Mouse (Mus musculus) heart, postnatal 25 days (tissue): ENCODE results near the gene Gm42906. TPM values are rescaled to one million over a fixed set of nuclear protein-coding genes. Genes with fewer than 3 reads are reported as not detected.

Source experiments
- DNase-seq: peaks from one replicate; pipeline ENCODE4 v3.0.0; 2022; ENCODE audit warnings: low spot score
- intact Hi-C: fragments of 180-260 bp; cut with DNase I; formaldehyde crosslinking; loops from one replicate; pipeline ENCODE4 v1.15.1; 2025
- total RNA-seq, 2 experiments: library from RNA; stranded (reverse); gene quantifications; 2 replicates each; pipeline ENCODE4 v1.2.3; 2021

The Gm42906 gene
- 1 to 10 TPM; 4.9 to 6.9 TPM for total RNA-seq

- intact Hi-C loops = no loop called here
- no peak for DNase-seq
Measured at GRCm38 (mm10) chr5:151428113-151428756, at the start of gene Gm42906. TSS of gene Gm42906 (minus strand) at chr5:151428163.

GRCm38 (mm10) chr5:151445695-151446094, 17.7 kb upstream of the Gm42906 start:
- no peak for DNase-seq
- intact Hi-C loops = no loop called here

- intact Hi-C loops = no loop called here
- DNase-seq = no peak
Measured at GRCm38 (mm10) chr5:151435106-151435505, 7.1 kb upstream of the Gm42906 start.

GRCm38 (mm10) chr5:151426466-151426865, 1.5 kb downstream of the Gm42906 start:
- intact Hi-C loops = no loop called here
- DNase-seq = no peak

- intact Hi-C loops = no loop called here
Measured at GRCm38 (mm10) chr5:151422692-151423091, 5.3 kb downstream of the Gm42906 start.

GRCm38 (mm10) chr5:151421859-151422258, 6.1 kb downstream of the Gm42906 start:
- no peak for DNase-seq
- intact Hi-C loops = no loop called here

More at GRCm38 (mm10) chr5:151422692-151423091, 5.3 kb downstream of the Gm42906 start:
- no peak for DNase-seq

- no peak for DNase-seq
- intact Hi-C loops = no loop called here
Measured at GRCm38 (mm10) chr5:151418551-151418950, 9.4 kb downstream of the Gm42906 start.

GRCm38 (mm10) chr5:151417421-151418038, 10.4 kb downstream of the Gm42906 start:
- no peak for DNase-seq
- intact Hi-C loops = no loop called here

GRCm38 (mm10) chr5:151416988-151417387, 11.0 kb downstream of the Gm42906 start:
- DNase-seq = no peak
- intact Hi-C loops = no loop called here

- intact Hi-C loops = no loop called here
- no peak for DNase-seq
Measured at GRCm38 (mm10) chr5:151413617-151414016, 14.3 kb downstream of the Gm42906 start.

- intact Hi-C loops = no loop called here
- DNase-seq = no peak
Measured at GRCm38 (mm10) chr5:151412666-151413463, 15.1 kb downstream of the Gm42906 start.

- no peak for DNase-seq
- intact Hi-C loops = no loop called here
Measured at GRCm38 (mm10) chr5:151410006-151410405, 18.0 kb downstream of the Gm42906 start.

GRCm38 (mm10) chr5:151409282-151409681, 18.7 kb downstream of the Gm42906 start:
- intact Hi-C loops = no loop called here
- no peak for DNase-seq

- DNase-seq = no peak
- intact Hi-C loops = no loop called here
Measured at GRCm38 (mm10) chr5:151408124-151408900, 19.7 kb downstream of the Gm42906 start.

- no peak for DNase-seq
- intact Hi-C loops = no loop called here
Measured at GRCm38 (mm10) chr5:151407493-151407892, 20.5 kb downstream of the Gm42906 start.

- no peak for DNase-seq
- intact Hi-C loops = no loop called here
Measured at GRCm38 (mm10) chr5:151406276-151406675, 21.7 kb downstream of the Gm42906 start.

GRCm38 (mm10) chr5:151405314-151405903, 22.6 kb downstream of the Gm42906 start:
- no peak for DNase-seq
- intact Hi-C loops = no loop called here

- intact Hi-C loops = no loop called here
- DNase-seq = no peak
Measured at GRCm38 (mm10) chr5:151403586-151403985, 24.4 kb downstream of the Gm42906 start.

- intact Hi-C loops = no loop called here
- no peak for DNase-seq
Measured at GRCm38 (mm10) chr5:151400557-151400944, 27.4 kb downstream of the Gm42906 start.
